Mouse (Mus musculus) thymus, adult 2 months (tissue): ENCODE measurements around the gene Polr1b. TPM values are rescaled to one million over a fixed set of nuclear protein-coding genes. Genes with fewer than 3 reads are reported as not detected.

Experiments
- DNase-seq: peaks from one replicate; pipeline ENCODE4 v3.0.0; 2021
- H3K27ac ChIP-seq: fragments of 200-500 bp; 2 replicates; pipeline ENCODE4 v1.5.1; 2012; ENCODE audit warnings: low read length, control low read depth; ENCODE audit not compliant: control insufficient read depth, insufficient read depth
- H3K27me3 ChIP-seq: fragments of 200-500 bp; 2 replicates; pipeline ENCODE4 v1.6.1; 2012; ENCODE audit warnings: mild to moderate bottlenecking, low read length, moderate library complexity, mixed read lengths; ENCODE audit not compliant: control insufficient read depth, insufficient read depth
- H3K36me3 ChIP-seq: fragments of 200-500 bp; 2 replicates; pipeline ENCODE4 v1.6.1; 2012; ENCODE audit warnings: mild to moderate bottlenecking, low read length, moderate library complexity; ENCODE audit not compliant: control insufficient read depth, insufficient read depth
- H3K4me1 ChIP-seq: fragments of 200-500 bp; replicated peaks from 2 replicates; pipeline ENCODE4 v1.6.1; 2012; ENCODE audit warnings: low read length; ENCODE audit not compliant: control insufficient read depth, insufficient read depth
- H3K4me3 ChIP-seq: fragments of 200-500 bp; 2 replicates; pipeline ENCODE4 v1.5.1; 2012; ENCODE audit warnings: mild to moderate bottlenecking, low read length, control low read depth, moderate library complexity; ENCODE audit not compliant: control insufficient read depth, insufficient read depth
- CTCF ChIP-seq: fragments of 200-500 bp; IDR thresholded peaks from 2 replicates; pipeline ENCODE4 v1.5.1; 2012; ENCODE audit warnings: mild to moderate bottlenecking, control low read depth, low read length, moderate library complexity, borderline replicate concordance; ENCODE audit not compliant: control insufficient read depth, poor library complexity, insufficient read depth; ENCODE audit errors: extremely low read depth
- POLR2A ChIP-seq: fragments of 200-500 bp; IDR thresholded peaks from 2 replicates; pipeline ENCODE4 v1.6.1; 2012; ENCODE audit warnings: mild to moderate bottlenecking, low read length, control low read depth, moderate library complexity; ENCODE audit not compliant: control insufficient read depth, poor library complexity, insufficient read depth; ENCODE audit errors: extremely low read depth
- WGBS: fragments of 180-500 bp; shearing (Covaris S2); methylation state at CpG from one replicate; pipeline ENCODE4 v1.1.7; 2018; 5-methylcytosine and 5-hydroxymethylcytosine counted together
- polyA plus RNA-seq: library from polyadenylated mRNA; depleted of rRNA; stranded (reverse); fragments of >200 nt; gene quantifications from 2 replicates; pipeline ENCODE4 v1.2.3, GENCODE M21; 2012

Gene Polr1b
- polyA plus RNA-seq, 1 experiment: 24.2 TPM

- TF ChIP-seq POLR2A: no peak
- no peak for TF ChIP-seq CTCF
- Histone ChIP-seq H3K36me3 (no peaks in the 10 kb centered on the region), H3K4me1 (peaks cover 5% of the 10 kb centered on the region), H3K4me3 (no peak overlapping the region), H3K27ac (no peak overlapping the region), H3K27me3 (no peaks in the 10 kb centered on the region)
- 89% methylated on average over 10 of the region's 10 CpGs for WGBS
- no peak for DNase-seq
These were observed 39.2 kb upstream of the Polr1b start for GRCm38 (mm10) chr2:129061456-129062059.

DNA sequence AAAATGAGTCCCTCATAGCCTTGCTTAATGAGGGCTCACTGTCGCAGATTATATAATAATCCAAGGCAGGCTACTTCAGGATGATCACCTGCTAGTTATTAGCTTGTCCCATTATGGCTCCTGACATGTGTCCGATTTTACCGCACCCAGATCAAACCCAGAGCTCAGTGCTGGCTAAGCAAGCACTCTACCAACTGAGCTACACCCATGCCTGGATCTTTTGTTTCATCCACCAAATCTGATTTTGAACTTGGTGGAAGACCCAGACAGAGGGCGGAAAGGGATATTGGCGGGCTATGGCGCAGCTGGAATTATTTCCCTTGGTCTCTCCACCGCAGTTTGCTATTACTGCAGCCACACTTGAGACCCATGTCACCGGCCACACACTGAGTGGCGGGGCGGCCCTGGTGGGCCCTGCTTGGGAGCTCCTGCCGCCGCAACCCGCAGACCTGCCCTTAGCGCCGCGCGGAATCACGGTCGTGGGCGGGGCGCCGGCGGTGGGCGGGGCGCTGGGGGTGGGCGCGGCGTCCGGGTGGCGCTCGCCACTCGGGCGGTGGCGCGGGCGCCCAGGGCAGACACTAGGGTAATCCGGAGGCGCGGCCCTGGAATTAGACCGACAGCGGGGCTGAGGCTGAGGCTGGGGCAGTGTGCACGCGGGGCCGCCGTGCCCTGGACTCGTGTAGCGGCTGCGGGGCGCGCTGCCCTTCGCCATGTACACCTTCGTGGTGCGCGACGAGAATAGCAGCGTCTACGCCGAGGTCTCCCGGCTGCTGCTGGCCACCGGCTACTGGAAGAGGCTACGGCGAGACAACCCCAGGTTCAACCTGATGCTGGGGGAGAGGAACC, 35.1 kb upstream of the Polr1b start, which contains the start of gene Ttl:
Gene Ttl (plus strand): TSS at position 506 of the 846 bp plus-strand sequence.
- WGBS: 7% methylated on average over 61 of the region's 62 CpGs
- TF ChIP-seq POLR2A (peak; percentile 56), CTCF (no peak)
- Histone ChIP-seq H3K4me3 (peak within 1 kb of the TSS; percentile 92), H3K4me1 (peaks cover 6% of the 10 kb centered on the region), H3K27me3 (no peaks in the 10 kb centered on the region), H3K36me3 (no peaks in the 10 kb centered on the region), H3K27ac (no peak within 1 kb of the TSS)
- DNase-seq: peak; percentile 79

DNA sequence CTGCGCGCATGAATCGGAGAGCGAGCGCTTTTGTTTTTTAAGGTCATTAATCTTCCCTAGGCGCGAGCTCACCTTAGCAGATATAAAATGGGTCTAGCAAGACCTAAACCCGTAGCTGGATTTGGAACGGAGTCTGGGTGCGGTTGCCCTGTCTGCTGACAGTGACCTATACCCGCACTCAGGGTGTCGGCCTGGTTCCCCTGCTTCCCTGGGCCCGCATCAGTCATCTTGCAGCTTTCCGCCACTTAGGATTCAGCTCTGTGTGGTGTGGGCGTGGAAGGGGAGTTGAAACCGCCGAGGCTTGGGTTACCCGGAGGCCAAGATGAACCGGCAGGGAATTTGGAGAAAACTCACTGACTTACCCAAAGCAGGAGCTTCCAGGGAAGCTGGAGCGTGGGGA, 34.5 kb upstream of the Polr1b start:
- Histone ChIP-seq H3K4me3 (peak overlapping the region; percentile 92), H3K27ac (no peak overlapping the region), H3K27me3 (no peaks in the 10 kb centered on the region), H3K36me3 (no peaks in the 10 kb centered on the region), H3K4me1 (peaks cover 6% of the 10 kb centered on the region)
- TF ChIP-seq CTCF (no peak), POLR2A (no peak)
- WGBS: under 1% methylated on average over 20 of the region's 20 CpGs
- peak; percentile 50 for DNase-seq

GRCm38 (mm10) chr2:129070296-129070695, 30.5 kb upstream of the Polr1b start:
- TF ChIP-seq POLR2A: no peak
- no peak for TF ChIP-seq CTCF
- DNase-seq: no peak
- Histone ChIP-seq H3K4me3 (no peak overlapping the region), H3K27me3 (no peaks in the 10 kb centered on the region), H3K4me1 (peaks cover 6% of the 10 kb centered on the region), H3K27ac (no peak overlapping the region), H3K36me3 (no peaks in the 10 kb centered on the region)
- 95% methylated on average over 3 of the region's 3 CpGs for WGBS

DNA sequence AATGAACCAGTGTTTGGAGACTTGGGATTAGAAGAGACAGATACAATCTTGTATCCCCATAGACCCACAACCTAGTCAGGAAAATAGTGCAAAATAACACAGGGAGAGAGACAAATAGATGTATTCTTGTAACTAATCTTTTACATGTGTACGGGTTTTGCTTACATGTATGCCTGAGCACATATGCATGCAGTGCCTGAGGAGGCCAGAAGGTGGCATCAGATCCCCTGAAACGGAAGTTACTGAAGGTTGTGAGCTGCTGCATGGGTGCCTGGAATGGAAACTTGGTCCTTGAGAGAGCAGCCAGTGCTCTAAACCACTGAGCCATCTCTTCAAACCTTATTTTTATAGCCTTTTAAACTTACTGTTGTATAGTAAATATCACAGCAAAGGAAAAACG, 22.5 kb upstream of the Polr1b start:
- Histone ChIP-seq H3K4me1 (no peaks in the 10 kb centered on the region), H3K36me3 (0 out of 2 replicates have a peak, but pooled peaks cover 4% of the 10 kb centered on the region), H3K4me3 (no peak overlapping the region), H3K27me3 (no peaks in the 10 kb centered on the region), H3K27ac (no peak overlapping the region)
- peak; percentile 43 for DNase-seq
- 94% methylated on average over 3 of the region's 3 CpGs for WGBS
- TF ChIP-seq POLR2A: no peak
- no peak for TF ChIP-seq CTCF

- 0 out of 2 replicates have a peak, but pooled peaks cover 4% of the 10 kb centered on the region for H3K36me3 ChIP-seq
- H3K4me3 ChIP-seq: no peak overlapping the region
- DNase-seq: no peak
- H3K27me3 ChIP-seq: no peaks in the 10 kb centered on the region
- 91% methylated on average over 2 of the region's 2 CpGs for WGBS
- TF ChIP-seq POLR2A: no peak
- no peak for TF ChIP-seq CTCF
- no peaks in the 10 kb centered on the region for H3K4me1 ChIP-seq
- H3K27ac ChIP-seq: no peak overlapping the region
These were observed 21.6 kb upstream of the Polr1b start for GRCm38 (mm10) chr2:129079194-129079593.
